Mouse (Mus musculus) cerebellum, postnatal 25 days (tissue): ENCODE data around the gene Srebf1.

Source experiments
- DNase-seq, 2 experiments: peaks; one replicate each; pipeline ENCODE4 v3.0.0; 2021; ENCODE audit warnings: mixed read lengths in 2 of 2

Srebf1 gene

GRCm38 (mm10) chr11:60176182-60176974 lies 46.0 kb downstream of the Srebf1 start:
- peak; percentile 81 to 86 for DNase-seq

- DNase-seq: peak; percentile 86 to 89
Measured at GRCm38 (mm10) chr11:60175371-60176181, 46.8 kb downstream of the Srebf1 start.

DNA sequence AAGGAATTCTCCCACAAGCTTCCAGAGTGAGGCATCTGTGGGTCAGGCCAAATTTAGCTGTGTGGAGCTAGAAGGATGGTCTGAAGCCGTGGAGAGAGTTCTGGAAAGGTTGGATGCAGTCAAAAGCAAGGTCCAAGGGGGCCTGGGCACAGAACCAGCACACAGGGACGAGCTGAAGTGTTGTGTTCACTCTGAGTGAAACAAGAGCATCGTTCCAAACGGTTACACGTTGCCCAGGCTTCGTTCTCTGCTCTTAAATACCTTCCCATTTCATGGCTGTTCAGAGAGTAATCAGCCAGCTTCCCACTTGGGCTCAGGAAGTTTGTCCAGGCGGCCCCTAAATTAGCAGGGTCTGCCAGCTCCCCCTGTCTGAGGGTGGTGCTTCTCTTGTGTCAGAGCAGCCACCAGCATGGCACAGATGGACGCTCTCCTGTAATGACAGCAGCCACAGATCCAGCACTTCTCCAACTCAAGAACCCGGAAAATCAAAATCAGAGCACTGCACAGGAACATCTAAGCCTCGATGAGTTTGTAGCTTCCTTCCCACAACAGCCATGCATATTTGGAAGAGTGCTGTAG lies 48.7 kb downstream of the Srebf1 start:
- peak in 1 of 2 experiments; percentile 47 for DNase-seq

- peak in 1 of 2 experiments; percentile 17 for DNase-seq
Measured at GRCm38 (mm10) chr11:60172074-60172473, 50.3 kb downstream of the Srebf1 start.

- no peak for DNase-seq
Measured at GRCm38 (mm10) chr11:60168780-60169179, 53.6 kb downstream of the Srebf1 start.

- peak in 1 of 2 experiments; percentile 43 for DNase-seq
Measured at GRCm38 (mm10) chr11:60165076-60165475, 57.3 kb downstream of the Srebf1 start.

DNA sequence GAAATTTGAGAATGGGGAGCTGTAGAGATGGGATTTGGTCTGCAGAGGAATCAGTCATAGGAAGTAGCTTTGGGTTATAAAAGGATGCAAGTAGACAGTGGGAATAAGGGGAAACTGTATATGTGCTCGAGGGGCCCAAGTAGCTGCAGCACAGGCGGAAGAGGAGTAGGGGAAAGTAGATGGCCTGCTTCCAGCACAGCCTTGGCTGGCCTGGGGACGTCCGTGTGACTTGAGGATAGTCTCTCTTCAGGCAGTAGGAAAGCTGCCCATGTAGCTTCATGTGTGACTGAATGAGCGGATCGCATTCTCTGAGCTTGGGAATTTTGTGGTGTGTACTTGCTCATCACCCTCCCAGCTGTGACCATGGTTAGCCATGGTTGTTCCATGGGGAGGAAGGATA lies 57.9 kb downstream of the Srebf1 start:
- DNase-seq: no peak

- no peak for DNase-seq
Measured at GRCm38 (mm10) chr11:60163362-60163761, 59.0 kb downstream of the Srebf1 start.

GRCm38 (mm10) chr11:60162547-60162946 lies 59.8 kb downstream of the Srebf1 start:
- no peak for DNase-seq

DNA sequence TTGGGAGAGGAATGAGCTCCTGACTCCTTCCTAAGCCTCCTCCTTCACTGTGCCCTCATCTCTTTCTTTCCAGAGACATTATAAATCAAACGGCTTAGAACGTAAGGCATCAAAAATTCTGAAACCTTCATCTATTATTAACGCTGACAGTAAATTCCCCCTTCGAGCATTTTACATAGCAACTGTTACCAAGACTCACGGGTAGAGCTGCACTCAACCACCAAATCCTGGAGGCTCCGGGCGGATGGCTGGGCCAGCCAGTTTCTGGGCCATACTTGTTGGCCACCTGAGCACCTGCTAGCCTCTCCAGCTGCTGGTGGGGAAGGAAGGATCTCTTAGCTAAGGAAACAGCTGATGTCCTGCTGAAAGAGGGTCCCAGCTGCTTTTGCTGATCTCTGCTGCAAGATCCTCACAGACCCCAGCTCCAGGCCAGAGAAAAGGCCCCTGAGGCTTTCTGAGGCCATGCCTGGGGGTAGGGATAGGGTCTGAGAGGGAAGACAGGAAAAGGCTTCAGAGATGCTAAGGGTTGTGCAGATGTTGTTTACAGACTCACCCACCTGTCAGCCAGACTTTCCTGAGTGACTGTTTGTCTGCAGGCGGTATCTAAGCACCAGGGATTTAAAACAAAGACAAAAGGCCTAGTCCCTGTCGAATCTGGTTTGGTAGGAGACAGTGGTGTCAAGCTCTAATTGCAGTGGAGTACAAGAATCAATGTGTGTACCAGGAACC lies 61.1 kb downstream of the Srebf1 start:
- no peak for DNase-seq

DNA sequence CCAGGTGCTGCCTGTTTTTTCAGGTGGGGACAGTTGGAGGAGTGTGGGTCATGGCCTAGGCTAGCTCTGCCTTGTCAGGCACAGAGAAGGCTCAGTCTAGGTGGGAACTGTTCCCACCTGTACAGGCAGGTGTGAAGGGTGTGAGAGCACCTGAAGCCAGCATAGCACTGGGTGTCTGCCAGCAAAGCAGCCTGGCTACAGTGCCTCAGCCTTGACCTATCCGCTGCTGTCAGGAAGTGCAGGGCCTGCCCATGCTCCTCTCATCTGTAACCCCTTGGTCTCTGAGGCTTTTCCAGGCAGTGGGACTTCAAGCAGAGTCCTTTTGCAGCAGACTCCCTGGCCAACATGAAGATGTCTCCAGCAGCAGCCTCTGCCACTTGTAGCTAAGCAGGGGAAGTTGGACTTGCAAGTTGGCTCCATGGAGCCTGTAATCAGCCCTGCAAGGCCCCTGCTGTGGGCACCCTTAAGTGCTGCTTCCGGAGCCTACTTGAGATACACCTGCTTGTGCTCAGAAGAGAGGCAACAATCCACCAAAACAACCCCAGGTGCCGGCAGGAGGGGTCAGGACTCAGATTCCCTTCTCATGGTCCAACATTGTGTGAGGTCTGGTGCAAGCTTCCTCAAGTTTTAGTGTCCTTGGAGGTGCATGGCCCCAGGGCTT lies 61.8 kb downstream of the Srebf1 start:
- DNase-seq: no peak

DNA sequence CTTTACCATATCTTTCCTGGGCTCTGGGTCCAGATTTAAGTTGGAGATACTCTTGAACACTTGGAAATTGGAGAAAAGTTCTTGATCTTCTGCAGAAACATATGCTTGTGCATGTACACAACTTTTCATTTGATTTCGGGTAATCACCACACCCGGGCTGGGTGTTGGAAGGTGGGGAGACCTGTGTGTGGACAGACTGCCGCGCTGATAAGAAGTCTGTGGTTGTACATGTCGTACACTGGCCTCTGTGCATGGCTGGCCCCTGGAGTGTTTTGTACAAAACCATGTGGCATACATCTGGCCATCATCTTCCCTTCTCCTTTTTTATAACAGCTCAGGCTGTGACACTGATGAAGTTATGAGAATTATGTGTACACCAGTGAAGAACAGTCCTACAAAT lies 62.4 kb downstream of the Srebf1 start:
- DNase-seq: no peak

DNA sequence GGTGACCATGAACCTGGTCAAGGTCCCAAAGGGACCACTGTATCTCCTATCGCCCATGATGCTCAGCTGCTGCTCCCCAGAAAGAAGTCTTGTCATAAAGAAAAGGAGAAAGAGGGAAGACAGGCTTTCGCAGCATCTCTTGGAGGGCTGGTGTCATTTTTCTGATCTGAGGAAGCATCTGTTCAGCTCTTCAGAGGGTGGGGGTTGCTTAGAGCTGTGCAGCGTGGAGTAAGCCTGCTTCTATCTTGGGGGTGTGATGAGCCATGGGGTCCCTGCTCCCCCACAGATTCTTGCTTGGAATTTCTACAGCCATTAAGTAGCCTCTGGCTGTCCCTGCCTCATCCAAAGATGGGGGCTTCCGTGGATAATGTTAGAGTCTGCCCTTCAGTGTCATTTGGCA lies 64.1 kb downstream of the Srebf1 start:
- DNase-seq: no peak

GRCm38 (mm10) chr11:60155690-60156089 lies 66.7 kb downstream of the Srebf1 start:
- no peak for DNase-seq

GRCm38 (mm10) chr11:60153936-60154335 lies 68.4 kb downstream of the Srebf1 start:
- no peak for DNase-seq

GRCm38 (mm10) chr11:60152339-60152738 lies 70.0 kb downstream of the Srebf1 start:
- DNase-seq: no peak

GRCm38 (mm10) chr11:60150677-60151076 lies 71.7 kb downstream of the Srebf1 start:
- peak in 1 of 2 experiments; percentile 66 for DNase-seq
